Mouse (Mus musculus) central nervous system, embryonic 14 days (tissue): ENCODE measurements around the gene Gm5136. TPM values are rescaled to one million over a fixed set of nuclear protein-coding genes. Genes with fewer than 3 reads are reported as not detected.

ENCODE experiments used
- polyA plus RNA-seq: library from polyadenylated mRNA; depleted of rRNA; stranded (reverse); fragments of >200 nt; gene quantifications from 2 replicates; pipeline ENCODE4 v1.2.3, GENCODE M21; 2012; rRNA removed

Gene Gm5136
- 0.10 and 0.20 TPM in 2 replicates for polyA plus RNA-seq

GRCm38 (mm10) chr10:108699946-108700345 is at the start of gene Gm5136:
TSS of gene Gm5136 (minus strand) at chr10:108700160.

